Mouse (Mus musculus) cerebellum, postnatal 25 days (tissue): Measurements from ENCODE around the gene Gabpb2.
A peak's percentile ranks its signal among the peaks of the same experiment; 100 is the strongest.
"Not testable (repeated sequence)": the region's sequence is repeated elsewhere in the genome, so short reads cannot be mapped to it uniquely, and the experiment has no call there.

Experiments
- DNase-seq, 2 experiments: peaks; one replicate each; pipeline ENCODE4 v3.0.0; 2021; ENCODE audit warnings: mixed read lengths in 2 of 2

The Gabpb2 gene

DNA sequence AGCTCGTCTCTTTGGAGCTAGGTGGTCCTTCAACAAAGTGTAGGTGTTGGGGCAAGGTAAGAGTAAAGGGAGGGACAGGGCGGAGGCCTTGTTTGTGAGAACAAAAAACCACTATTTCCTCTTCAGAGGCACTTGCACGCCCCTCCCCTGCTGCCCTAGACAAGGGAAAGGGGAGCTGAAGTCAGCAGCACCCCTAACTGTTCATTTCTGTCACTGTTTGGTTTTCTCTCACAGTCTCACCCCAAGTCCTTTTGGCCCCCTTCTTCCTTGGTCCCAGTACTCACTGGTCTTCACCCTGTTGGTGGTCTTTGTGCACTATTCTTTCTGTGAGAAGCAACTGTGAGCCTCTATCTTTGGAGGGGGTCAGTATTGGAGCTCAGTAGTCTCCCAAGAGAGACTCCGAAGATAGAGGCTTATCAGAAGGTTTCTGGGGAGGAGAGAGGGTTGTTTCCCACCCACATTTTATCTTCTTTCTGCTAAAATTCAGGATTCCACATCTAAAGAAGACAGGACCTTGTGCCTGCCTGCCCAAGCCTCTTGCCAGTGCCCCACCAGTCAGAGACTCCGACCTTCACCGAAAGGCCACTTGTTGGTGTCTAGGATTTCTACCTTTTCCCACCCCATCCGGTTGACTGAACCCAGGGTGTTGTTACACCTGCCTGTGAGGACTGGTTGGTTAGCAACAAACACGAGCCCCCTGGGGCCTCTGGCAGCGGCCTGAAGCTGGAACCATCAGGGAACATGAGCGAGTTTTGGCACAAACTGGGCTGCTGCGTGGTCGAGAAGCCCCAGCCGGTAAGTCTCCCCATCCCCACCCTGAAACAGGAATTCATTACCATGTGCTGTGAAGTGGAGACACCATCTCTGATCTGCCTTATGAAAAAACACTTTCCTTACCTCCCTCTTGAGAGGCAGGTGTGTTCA is 13.8 kb upstream of the Gabpb2 start, which contains the start of gene Mllt11:
Mllt11 (minus strand) TSS at position 874 of the 924 bp plus-strand sequence.
- no peak for DNase-seq

DNA sequence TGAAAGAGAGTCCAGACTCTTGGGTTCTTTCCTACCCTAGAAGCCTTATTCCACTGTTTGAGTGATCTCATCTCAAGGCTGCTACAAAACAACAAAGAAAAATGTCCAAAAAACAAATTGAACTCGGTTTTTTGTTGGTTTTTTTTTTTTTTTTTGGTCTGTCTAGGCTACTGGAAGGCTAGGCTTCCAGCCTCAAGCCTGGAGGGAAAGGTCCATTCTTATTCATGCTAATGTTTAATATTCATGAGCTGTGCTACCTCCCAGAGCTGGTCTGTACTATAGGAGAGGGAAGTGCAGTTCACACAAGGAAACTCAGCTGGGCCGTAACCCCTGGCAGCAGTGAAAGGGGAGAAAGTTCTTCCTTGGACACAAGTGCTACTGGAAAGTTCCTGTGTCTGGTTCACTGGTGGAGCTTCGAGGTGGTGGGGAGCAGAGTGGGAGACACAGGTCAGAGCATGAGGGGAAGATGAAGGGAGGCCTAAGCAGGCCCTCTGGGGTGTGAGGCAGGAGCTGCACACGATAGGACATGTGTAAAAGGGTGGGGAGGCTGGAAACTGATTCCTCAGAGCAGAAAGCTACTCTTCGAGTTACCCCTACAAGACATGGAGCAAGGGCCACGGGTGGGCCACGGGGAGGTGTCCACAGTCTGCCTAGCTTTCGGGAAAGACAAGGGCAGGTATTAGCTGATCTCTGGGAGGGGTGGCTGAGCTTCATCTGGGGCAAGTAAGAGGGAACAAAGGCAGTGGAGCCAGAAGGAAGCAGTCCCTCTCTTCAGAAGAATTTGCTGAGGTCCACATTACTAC is 13.0 kb upstream of the Gabpb2 start:
- no peak for DNase-seq

DNA sequence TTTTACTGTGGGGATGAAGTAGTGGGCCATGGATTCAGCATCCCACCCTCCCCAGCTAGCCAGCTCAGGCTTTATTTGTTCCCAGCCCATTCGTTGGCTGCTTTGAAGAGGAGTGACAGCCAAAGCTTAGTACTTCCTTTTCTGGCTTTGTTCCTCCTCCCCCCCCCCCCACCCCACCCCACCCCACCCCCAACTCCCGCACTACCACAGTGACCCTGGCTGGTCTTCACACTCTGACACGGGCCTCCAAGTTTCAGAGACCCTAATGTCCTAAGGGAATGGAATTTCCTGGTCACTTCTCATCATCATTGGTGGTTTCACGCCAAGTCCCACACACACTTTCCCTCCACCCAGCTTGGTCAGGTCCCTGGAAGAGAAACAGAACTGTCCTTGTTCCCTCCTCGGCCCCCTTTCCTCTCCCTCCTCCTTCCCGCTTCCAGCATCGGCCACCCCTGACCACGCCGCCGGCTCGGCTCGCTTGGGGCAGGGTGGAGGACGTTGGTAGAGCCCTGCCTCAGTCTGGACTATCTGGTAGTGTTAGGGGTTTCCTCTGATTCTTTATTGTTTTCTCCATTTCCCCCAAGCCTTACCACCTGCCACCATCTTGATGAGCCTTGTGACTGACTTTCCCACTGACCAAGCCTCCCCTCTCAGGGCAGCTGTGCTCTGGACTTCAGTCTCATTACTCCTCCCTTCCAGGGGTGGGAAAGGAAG is 12.2 kb upstream of the Gabpb2 start:
- DNase-seq = peak; percentile 47 to 58

DNA sequence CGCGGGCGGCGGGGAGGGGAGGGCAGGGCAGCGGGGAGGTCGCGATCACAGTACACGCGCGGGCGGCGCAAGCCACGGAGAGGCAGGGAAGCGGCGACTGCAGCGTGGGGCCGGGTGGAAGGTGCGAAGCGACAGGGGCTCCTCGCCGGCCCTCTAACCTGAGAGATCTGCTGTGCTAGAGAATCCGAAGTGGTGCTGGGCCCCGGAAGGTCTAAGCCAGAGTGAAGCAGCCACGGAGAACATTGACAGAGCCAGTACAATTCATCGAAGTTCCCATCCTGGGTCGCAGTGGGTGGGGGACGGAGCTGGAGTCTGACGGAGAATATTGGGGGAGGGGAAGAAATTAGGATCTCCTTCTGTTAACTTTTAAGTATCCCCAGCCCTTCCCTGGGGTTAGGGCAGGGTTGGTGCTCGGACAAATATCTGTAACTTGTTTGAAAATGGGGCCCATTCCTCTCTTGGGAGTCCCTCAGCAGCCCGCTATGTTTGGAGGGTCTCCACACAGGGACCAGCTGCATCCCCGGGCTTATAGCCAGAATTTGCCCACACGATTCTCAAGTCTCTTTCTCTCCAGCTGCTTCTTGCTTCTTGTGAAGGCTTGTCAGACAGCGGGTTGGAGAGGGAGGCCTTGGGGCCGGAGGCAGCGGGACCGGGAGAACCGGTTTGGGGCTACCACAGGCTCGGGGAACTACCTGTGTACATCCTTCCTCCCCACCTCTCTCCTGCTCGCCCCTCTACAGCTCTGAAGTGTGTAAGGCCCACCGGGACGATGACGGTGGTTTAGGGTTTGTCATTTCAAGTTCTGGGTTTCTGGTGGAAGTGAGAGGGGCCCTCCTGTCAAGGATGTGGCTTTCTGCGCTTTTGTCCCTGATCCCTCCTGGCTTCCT is 11.4 kb upstream of the Gabpb2 start:
- DNase-seq = peak; percentile 60 to 62

DNA sequence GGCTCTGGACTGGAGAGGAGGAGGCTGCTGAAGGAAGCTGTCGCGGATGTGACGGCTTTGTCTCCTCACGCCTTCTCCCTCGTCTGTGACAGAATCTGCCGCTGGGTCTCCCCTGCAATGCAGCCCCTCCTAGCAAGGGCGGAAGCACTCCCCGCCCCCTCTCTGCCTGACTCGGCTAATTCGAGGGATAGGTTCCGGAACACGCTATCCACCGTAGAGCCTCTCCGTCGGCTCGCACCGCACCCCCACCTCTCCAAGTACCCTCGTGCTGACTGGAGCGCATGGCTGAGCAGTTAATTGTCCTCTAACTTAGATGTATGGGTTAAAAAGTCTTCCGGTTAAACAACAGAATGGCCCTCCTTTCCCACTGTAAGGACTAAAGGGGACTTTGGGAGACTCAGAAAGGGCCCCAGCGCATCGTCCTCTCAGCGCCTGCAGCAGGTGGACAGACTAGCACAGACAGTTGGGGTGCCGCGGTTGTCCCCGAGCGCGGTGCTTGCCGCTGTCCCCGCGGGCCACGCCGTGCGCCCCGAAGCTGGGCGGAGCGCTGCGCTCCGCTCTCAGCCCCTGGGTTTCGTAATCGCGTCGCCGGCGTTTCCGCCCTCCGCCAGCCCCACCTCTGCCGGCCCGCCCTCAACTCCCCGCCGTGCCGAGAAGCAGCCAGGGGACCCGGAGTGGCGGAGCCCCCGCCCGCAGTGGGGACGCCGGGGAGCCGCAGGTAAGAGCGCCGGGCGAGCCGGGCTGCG is 10.6 kb upstream of the Gabpb2 start, which contains the start of gene Cdc42se1:
Cdc42se1 (plus strand) TSS at position 585 of the 746 bp plus-strand sequence.
- peak; percentile 91 to 93 for DNase-seq

DNA sequence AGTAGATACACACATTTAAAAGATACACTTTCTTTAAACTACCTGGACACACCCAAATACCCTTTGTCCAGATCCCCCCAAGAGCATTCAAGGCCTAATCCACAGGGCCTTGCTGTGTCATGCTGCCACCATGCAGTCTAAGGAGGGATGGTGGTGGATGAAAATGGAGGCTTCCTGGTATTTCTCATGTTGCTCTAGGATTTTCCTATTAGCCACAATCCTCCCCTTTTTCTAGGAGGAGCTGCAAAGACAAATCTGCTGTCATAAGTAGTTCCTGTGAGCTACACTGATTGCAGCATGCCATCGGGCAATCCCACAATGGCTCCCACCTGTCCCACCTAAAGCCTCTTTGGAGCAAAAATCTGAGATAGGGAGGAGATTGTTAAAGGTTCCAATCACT is 9.5 kb upstream of the Gabpb2 start:
- DNase-seq = no peak

DNA sequence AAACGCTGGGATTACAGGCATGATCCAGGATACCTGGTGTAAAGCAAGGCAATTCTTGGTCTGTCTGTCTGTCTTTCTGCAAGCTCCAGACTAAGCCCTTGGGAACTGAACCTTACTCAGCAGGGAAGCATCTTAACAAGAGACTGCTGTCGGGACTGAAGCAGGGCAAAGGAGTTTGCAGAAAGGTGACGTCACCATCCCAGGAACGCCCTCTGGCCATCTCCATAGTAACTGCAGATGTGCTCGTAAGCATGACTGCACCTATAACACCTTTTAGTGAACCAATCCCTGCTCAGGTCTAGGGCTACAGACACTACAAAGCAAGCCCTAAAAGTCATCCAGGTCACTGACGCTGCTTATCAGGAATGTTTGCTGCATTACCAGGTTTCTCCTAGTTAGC is 6.6 kb upstream of the Gabpb2 start:
- DNase-seq = no peak

DNA sequence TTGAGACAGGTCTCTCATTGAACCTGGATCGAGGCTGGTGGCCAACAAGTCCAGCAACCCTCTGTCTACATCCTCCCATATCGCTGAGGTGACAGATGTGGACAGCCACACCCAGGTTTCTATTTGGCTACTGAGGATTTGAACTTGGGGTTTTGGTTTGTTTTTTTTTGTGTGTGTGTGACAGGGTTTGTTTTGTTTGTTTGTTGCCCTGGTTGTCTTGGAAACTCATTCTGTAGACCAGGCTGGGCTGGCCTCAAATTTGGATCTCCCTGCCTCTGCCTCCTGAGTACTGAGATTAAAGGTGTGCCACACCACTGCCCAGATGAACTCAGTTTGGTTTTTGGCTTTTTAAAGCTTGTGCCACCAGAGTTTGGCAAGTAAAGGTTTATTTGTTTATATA is 5.3 kb upstream of the Gabpb2 start:
- DNase-seq = no peak

DNA sequence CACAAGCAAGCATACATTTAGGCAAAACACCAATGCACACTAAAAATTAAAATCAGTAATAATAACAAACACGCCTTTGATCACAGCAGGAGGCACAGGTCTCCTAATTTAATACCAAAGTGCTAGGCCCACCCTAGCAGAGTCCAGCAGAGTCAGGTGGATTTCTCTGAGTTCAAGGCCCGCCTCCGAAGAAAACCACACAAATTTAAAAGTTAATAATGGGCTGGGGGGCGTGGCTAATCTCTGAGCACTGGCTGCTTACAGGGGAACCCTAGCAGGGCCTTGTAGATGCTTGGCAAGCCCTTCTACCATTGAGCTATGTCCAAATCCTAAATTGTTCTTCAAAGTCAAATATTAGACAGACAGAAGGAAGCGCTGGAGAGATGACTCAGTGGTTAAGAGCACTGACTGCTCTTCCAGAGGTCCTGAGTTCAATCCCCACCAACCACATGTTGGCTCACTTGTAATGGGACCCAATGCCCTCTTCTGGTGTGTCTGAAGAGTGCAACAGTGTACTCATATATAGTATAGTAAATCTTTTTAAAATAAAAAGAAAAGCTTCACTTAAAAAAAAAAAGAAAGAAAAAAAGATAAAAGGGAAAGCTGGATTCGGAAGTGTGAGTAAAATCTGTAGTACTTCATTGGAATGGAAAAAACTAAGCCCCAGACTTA is 886 bp upstream of the Gabpb2 start:
- DNase-seq = peak in 1 of 2 experiments; percentile 27

DNA sequence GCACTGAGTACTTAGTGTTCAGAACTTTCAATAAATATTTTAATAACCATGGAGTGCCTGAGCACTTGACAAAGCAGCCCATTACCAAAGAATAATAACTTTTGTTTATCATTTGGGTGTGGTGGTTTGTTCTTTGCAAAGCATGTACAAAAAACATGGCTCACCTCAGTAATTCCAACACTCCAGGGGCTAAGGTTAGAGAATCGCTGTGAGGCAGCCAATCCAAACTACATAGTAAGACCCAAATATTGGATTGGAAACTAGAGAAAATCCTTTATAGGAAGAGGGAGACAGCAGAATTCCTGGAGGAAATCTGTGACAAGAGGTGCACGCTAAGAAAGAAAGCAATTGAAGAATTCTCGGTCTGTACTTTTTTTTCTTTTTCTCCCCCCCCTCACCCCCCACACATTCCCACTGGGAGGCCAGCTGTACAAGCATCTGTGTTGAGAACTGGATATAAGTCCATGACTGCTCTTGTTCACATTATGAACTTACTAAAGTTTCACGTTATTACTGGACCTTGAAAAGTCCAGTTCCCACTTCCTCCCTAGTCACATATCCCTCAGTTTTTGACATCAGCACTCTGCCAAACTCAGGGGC is 961 bp downstream of the Gabpb2 start:
- DNase-seq = no peak

DNA sequence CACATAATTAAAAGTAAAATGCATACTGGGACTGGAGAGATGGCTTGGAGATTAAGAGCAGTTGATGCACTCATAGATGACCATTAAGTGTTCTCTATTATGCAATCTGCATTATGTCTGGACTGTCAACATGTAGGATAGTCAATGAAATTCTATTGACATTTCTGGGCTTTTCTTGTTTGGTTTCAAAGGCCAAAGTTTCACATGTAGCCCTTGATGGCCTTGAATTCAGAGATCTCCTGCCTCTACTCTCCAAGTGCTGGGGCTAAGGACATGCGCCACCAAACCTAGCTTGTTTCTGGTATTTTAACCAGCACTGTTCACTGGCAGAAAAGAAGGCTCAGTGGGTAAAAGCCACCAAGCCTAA is 4.1 kb downstream of the Gabpb2 start:
- no peak for DNase-seq

DNA sequence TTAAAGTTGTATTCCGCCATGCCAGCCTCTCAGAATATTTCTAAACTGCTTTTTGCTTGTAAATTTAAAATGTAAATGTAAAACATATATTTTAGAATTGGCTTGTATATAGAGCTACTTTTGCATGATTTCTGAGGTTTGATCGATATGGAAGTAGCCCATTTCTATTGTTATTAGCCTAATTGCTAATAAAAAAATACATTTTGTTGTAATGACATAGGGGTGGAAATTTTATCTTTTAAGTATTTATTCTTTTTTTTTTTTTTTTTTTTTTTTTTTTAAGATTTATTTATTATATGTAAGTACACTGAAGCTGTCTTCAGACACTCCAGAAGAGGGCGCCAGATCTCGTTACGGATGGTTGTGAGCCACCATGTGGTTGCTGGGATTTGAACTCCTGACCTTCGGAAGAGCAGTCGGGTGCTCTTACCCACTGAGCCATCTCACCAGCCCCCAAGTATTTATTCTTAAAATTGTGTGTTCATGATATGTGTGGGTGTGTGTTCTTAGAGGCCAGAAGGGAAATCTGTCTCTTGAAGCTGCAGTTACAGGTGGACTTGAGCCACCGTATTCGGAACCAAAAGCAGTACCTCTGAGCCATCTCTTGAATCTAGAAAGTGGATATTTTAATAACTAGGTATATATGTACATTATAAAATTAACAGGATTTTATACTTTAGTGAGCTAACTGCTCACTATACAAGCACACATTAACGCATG is 4.7 kb downstream of the Gabpb2 start:
- not testable (repeated sequence) for DNase-seq

DNA sequence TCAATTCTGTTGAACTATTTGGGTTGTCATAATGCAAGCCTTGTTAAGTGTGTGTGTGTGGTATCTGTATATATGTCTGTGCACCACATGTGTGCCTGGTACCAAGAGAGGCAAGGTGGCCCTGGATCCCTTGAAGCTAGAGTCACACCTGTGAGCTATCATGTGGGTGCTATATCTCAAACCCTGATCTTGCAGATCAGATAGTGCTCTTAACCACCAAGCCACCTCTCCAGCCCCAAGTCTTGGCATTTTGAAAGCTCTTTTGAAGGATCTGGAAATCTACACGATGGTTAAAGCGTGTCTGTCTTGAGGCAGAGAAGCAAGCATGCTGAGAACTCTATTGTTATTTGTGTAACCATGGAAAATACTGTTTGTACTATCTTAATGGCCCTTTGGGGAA is 7.1 kb downstream of the Gabpb2 start:
- DNase-seq = no peak

DNA sequence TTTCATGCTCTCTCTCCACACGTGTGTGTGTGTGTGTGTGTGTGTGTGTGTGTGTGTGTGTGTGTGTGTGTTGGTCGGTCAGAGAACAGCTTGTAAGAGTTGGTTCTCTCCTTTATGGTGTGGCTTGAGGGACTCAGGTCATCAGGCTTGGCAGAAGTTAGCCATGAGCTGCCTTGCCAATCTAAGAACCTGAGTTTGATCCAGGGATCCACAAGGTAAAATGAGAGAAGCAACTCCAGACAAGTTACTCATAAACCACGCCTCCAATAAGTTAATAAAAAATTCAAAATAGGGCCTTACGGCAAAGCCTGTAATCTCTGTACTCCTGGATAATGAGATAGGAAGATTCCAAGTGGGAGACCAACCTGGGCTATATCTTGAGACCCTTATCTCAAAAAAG is 9.4 kb downstream of the Gabpb2 start:
- DNase-seq = no peak

DNA sequence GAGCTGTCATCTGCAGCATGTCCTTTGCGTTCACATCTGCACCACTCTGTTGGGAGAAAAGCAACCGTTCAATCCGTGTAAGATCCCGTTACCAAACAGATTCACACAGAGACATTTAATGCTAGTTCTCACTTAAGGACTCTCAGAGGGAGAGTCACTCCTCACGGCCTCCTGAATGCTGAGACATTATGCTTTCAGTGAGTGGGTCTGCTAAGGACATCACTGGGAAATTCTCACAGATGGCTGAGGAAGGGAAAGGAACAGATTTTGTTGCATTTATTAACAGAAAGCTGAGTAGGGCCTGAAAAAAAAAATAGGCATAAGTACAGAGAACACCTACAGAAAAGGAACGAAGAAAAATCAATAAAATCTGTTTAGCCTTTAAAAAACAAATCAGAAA is 13.8 kb downstream of the Gabpb2 start:
- no peak for DNase-seq

DNA sequence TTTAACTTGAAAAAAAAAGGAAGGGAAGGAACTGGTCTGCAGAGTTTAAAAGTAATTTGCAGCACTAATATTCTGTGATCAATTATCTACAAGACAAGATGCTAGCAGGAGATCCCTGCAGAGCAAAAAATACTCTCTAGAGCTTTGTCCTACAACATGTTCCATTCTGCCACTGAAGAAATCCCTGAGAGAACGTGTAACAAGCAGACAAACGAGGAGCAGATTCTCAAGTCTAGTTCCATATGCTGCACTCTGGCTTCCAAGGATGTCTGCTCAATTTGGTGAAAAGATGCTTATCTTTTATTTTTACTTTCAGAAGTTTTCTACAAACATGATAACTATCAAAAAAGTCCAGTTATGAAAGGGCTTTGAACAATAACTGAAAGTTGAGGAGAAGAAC is 17.2 kb downstream of the Gabpb2 start:
- no peak for DNase-seq

DNA sequence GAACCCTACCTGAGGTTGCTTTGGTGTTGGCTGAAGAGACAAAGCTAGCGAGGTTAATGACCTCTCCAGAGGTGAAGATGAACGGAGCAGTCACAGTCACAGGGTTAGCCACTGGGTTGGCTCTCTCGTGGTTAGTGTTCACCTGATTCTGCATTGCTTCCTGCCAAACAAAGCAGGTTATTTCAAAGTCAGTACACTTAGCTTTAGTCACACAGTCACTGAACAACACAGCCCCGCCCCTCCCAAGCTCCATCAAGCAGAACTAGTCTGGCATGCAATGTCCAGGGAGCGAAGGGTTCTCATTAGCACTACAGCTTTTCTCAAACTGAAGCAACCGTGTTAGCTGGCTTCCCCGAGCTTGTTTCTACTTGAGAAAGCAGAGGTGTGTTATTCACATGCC is 17.6 kb downstream of the Gabpb2 start:
- DNase-seq = no peak

DNA sequence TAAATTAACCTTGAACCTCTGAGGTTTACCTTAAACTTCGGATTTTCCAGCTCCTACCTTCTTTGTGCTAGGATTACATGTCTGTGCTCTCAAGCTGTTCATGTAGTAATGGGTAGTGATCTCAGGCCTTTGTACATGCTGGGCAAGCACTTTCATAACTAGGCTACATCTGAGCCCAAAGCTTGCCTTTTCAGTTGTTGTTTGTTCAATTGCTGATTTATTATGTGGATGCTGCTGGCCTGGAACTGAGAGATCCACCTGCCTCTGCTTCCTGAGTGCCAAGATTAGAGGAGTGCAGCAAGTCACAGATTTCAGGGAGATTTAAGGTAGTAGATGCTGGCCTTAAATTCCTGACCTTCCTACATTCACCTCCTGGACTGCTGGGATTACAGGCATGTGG is 18.6 kb downstream of the Gabpb2 start:
- no peak for DNase-seq

DNA sequence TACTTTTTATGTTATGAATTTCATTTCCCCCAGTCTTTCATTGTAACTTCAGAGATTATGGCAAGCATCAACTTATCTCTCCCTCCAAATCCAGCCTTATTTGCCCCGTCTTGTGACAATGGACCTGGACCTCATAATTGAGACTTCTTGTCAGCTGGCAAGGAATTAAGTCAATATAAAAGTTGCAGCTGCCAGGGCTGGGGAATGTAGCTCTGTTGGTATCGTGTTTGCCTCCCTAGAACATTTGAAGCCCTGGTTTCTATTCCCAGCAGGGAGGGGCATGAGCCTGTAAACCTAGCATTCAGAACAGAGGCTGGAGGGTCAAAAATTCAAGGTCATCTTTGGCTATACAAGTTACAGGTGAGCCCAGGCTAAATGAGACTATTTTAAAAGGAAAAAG is 21.9 kb downstream of the Gabpb2 start:
- no peak for DNase-seq

DNA sequence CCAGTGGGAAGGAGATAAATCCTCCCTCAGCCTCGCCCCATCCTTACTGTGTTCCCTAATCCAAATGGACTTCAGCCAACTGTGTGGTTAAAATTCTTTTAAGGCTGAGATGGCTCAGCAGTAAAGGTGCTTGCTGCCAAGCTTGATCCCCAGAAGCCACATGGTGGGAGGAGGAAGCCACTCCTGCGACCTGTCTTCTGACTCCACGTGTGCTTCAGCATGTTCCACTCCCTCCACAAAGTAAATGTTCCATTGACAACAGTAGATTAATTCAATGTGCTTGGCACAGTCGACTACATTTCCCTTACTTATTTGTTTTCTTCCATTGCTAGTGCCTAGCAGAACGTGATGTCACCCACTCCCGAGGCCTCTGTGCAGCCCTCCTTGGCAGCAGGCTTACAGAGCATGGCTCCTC is 23.0 kb downstream of the Gabpb2 start:
- peak; percentile 42 to 50 for DNase-seq
